Mouse (Mus musculus) liver, embryonic 14.5 days (tissue): ENCODE data around the gene Krt27.

ENCODE experiments used
- CTCF ChIP-seq: IDR thresholded peaks from 2 replicates; pipeline ENCODE4 v1.5.1; 2016; ENCODE audit warnings: antibody characterized with exemption, low read depth, control low read depth
- EP300 ChIP-seq: IDR thresholded peaks from 2 replicates; pipeline ENCODE4 v1.6.1; 2016; ENCODE audit warnings: antibody characterized with exemption, low read depth

GRCm38 (mm10) chr11:99322851-99323250 is 28.1 kb downstream of the Krt27 start, which contains the start of gene Krt25:
- TF ChIP-seq EP300 (no peak), CTCF (no peak)
